Mouse (Mus musculus): ENCODE results near the gene Ppp4r3a. TPM values are rescaled to one million over a fixed set of nuclear protein-coding genes. Genes with fewer than 3 reads are reported as not detected.
A peak's percentile ranks its signal among the peaks of the same experiment; 100 is the strongest.

Gene Ppp4r3a
- polyA plus RNA-seq, 1 experiment from 2014 or later = 27.7 TPM

- Histone ChIP-seq H3K4me1 (ENCODE audit: control insufficient read depth, insufficient read depth, low read length) (no peaks in the 10 kb centered on the region), H3K27ac (ENCODE audit: low read depth, low read length) (no peak overlapping the region), H3K27me3 (ENCODE audit: control insufficient read depth, insufficient read depth, low read length) (no peaks in the 10 kb centered on the region), H3K4me2 (ENCODE audit: low read depth, low read length) (no peak overlapping the region), H3K36me3 (ENCODE audit: control insufficient read depth, insufficient read depth, low read length) (peaks cover 11% of the 10 kb centered on the region; the same call in 1 of the 2 replicates), H3K4me3 (ENCODE audit: low read depth, low read length) (no peak overlapping the region), H3K9me3 (ENCODE audit: control insufficient read depth, low read length) (no peaks in the 10 kb centered on the region), H3K9ac (replicated peaks; ENCODE audit: low read depth, low read length) (no peak overlapping the region)
- ATAC-seq (ENCODE audit: low read depth) = no peak
- WGBS = 87% methylated on average over 1 of the region's 1 CpGs
Observed at GRCm38 (mm10) chr12:101066329-101066728, 17.2 kb downstream of the Ppp4r3a start.

- H3K36me3 ChIP-seq (ENCODE audit: control insufficient read depth, insufficient read depth, low read length) = peaks cover 39% of the 10 kb centered on the region
- no peak overlapping the region for H3K4me2 ChIP-seq (ENCODE audit: low read depth, low read length)
- no peak for ATAC-seq (ENCODE audit: low read depth)
- no peaks in the 10 kb centered on the region for H3K4me1 ChIP-seq (ENCODE audit: control insufficient read depth, insufficient read depth, low read length)
- no peaks in the 10 kb centered on the region for H3K9me3 ChIP-seq (ENCODE audit: control insufficient read depth, low read length)
- no peak overlapping the region for H3K4me3 ChIP-seq (ENCODE audit: low read depth, low read length)
- no peaks in the 10 kb centered on the region for H3K27me3 ChIP-seq (ENCODE audit: control insufficient read depth, insufficient read depth, low read length)
- H3K27ac ChIP-seq (ENCODE audit: low read depth, low read length) = no peak overlapping the region
- no peak overlapping the region for H3K9ac ChIP-seq (replicated peaks; ENCODE audit: low read depth, low read length)
Observed at GRCm38 (mm10) chr12:101039956-101040355, 43.5 kb downstream of the Ppp4r3a start.

- Histone ChIP-seq H3K36me3 (ENCODE audit: control insufficient read depth, insufficient read depth, low read length) (no peaks in the 10 kb centered on the region), H3K4me1 (ENCODE audit: control insufficient read depth, insufficient read depth, low read length) (peaks cover 23% of the 10 kb centered on the region), H3K4me3 (ENCODE audit: low read depth, low read length) (peak within 1 kb of the TSS; percentile 75), H3K9ac (replicated peaks; ENCODE audit: low read depth, low read length) (peak within 1 kb of the TSS; percentile 84), H3K9me3 (ENCODE audit: control insufficient read depth, low read length) (no peaks in the 10 kb centered on the region), H3K4me2 (ENCODE audit: low read depth, low read length) (peak within 1 kb of the TSS; percentile 88), H3K27me3 (ENCODE audit: control insufficient read depth, insufficient read depth, low read length) (no peaks in the 10 kb centered on the region), H3K27ac (ENCODE audit: low read depth, low read length) (peak within 1 kb of the TSS; percentile 91)
- under 1% methylated on average over 46 of the region's 56 CpGs for WGBS
- ATAC-seq (ENCODE audit: low read depth) = peak; percentile 90
Observed at GRCm38 (mm10) chr12:101028954-101029731, 54.4 kb downstream of the Ppp4r3a start, which contains the start of gene Ccdc88c. TSS of gene Ccdc88c (minus strand) at chr12:101029056.

- peak; percentile 58 for ATAC-seq (ENCODE audit: low read depth)
- no peaks in the 10 kb centered on the region for H3K36me3 ChIP-seq (ENCODE audit: control insufficient read depth, insufficient read depth, low read length)
- WGBS = under 1% methylated on average over 51 of the region's 67 CpGs
Observed at GRCm38 (mm10) chr12:101028247-101028953, 55.1 kb downstream of the Ppp4r3a start.

GRCm38 (mm10) chr12:101027451-101028246, 55.9 kb downstream of the Ppp4r3a start:
- peak overlapping the region; percentile 28; the same call in 1 of the 2 replicates for H3K27ac ChIP-seq (ENCODE audit: low read depth, low read length)
- H3K27me3 ChIP-seq (ENCODE audit: control insufficient read depth, insufficient read depth, low read length) = no peaks in the 10 kb centered on the region
- H3K4me2 ChIP-seq (ENCODE audit: low read depth, low read length) = peak overlapping the region; percentile 88
- no peaks in the 10 kb centered on the region for H3K9me3 ChIP-seq (ENCODE audit: control insufficient read depth, low read length)
- peak overlapping the region; percentile 84 for H3K9ac ChIP-seq (replicated peaks; ENCODE audit: low read depth, low read length)
- H3K4me3 ChIP-seq (ENCODE audit: low read depth, low read length) = peak overlapping the region; percentile 75
- under 1% methylated on average over 19 of the region's 19 CpGs for WGBS
- no peak for ATAC-seq (ENCODE audit: low read depth)
- no peaks in the 10 kb centered on the region for H3K36me3 ChIP-seq (ENCODE audit: control insufficient read depth, insufficient read depth, low read length)
- peaks cover 28% of the 10 kb centered on the region for H3K4me1 ChIP-seq (ENCODE audit: control insufficient read depth, insufficient read depth, low read length)

More at GRCm38 (mm10) chr12:101028247-101028953, 55.1 kb downstream of the Ppp4r3a start:
- Histone ChIP-seq H3K27ac (ENCODE audit: low read depth, low read length) (peak overlapping the region; percentile 91), H3K9me3 (ENCODE audit: control insufficient read depth, low read length) (no peaks in the 10 kb centered on the region), H3K4me2 (ENCODE audit: low read depth, low read length) (peak overlapping the region; percentile 88), H3K9ac (replicated peaks; ENCODE audit: low read depth, low read length) (peak overlapping the region; percentile 84), H3K27me3 (ENCODE audit: control insufficient read depth, insufficient read depth, low read length) (no peaks in the 10 kb centered on the region), H3K4me3 (ENCODE audit: low read depth, low read length) (peak overlapping the region; percentile 75), H3K4me1 (ENCODE audit: control insufficient read depth, insufficient read depth, low read length) (peaks cover 27% of the 10 kb centered on the region)

- H3K4me2 ChIP-seq (ENCODE audit: low read depth, low read length) = peak overlapping the region; percentile 88
- no peaks in the 10 kb centered on the region for H3K36me3 ChIP-seq (ENCODE audit: control insufficient read depth, insufficient read depth, low read length)
- peak; percentile 16 for ATAC-seq (ENCODE audit: low read depth)
- H3K27ac ChIP-seq (ENCODE audit: low read depth, low read length) = no peak overlapping the region
- H3K4me3 ChIP-seq (ENCODE audit: low read depth, low read length) = peak overlapping the region; percentile 75
- H3K9me3 ChIP-seq (ENCODE audit: control insufficient read depth, low read length) = no peaks in the 10 kb centered on the region
- H3K4me1 ChIP-seq (ENCODE audit: control insufficient read depth, insufficient read depth, low read length) = peaks cover 28% of the 10 kb centered on the region
- WGBS = 2% methylated on average over 14 of the region's 14 CpGs
- no peaks in the 10 kb centered on the region for H3K27me3 ChIP-seq (ENCODE audit: control insufficient read depth, insufficient read depth, low read length)
- H3K9ac ChIP-seq (replicated peaks; ENCODE audit: low read depth, low read length) = peak overlapping the region; percentile 84; the same call in 1 of the 2 replicates
Observed at GRCm38 (mm10) chr12:101026946-101027345, 56.6 kb downstream of the Ppp4r3a start.

- 0 out of 2 replicates have a peak, but pooled peaks cover 2% of the 10 kb centered on the region for H3K36me3 ChIP-seq (ENCODE audit: control insufficient read depth, insufficient read depth, low read length)
- peak overlapping the region; percentile 84; the same call in 1 of the 2 replicates for H3K9ac ChIP-seq (replicated peaks; ENCODE audit: low read depth, low read length)
- H3K4me2 ChIP-seq (ENCODE audit: low read depth, low read length) = peak overlapping the region; percentile 88
- peaks cover 28% of the 10 kb centered on the region for H3K4me1 ChIP-seq (ENCODE audit: control insufficient read depth, insufficient read depth, low read length)
- no peak for ATAC-seq (ENCODE audit: low read depth)
- no peaks in the 10 kb centered on the region for H3K9me3 ChIP-seq (ENCODE audit: control insufficient read depth, low read length)
- H3K27me3 ChIP-seq (ENCODE audit: control insufficient read depth, insufficient read depth, low read length) = no peaks in the 10 kb centered on the region
- peak overlapping the region; percentile 75 for H3K4me3 ChIP-seq (ENCODE audit: low read depth, low read length)
- WGBS = 46% methylated on average over 7 of the region's 7 CpGs
- no peak overlapping the region for H3K27ac ChIP-seq (ENCODE audit: low read depth, low read length)
Observed at GRCm38 (mm10) chr12:101026518-101026917, 57.0 kb downstream of the Ppp4r3a start.

- 0 out of 2 replicates have a peak, but pooled peaks cover 3% of the 10 kb centered on the region for H3K36me3 ChIP-seq (ENCODE audit: control insufficient read depth, insufficient read depth, low read length)
- no peak for ATAC-seq (ENCODE audit: low read depth)
- peak overlapping the region; percentile 88 for H3K4me2 ChIP-seq (ENCODE audit: low read depth, low read length)
- H3K27ac ChIP-seq (ENCODE audit: low read depth, low read length) = no peak overlapping the region
- no peak overlapping the region for H3K9ac ChIP-seq (replicated peaks; ENCODE audit: low read depth, low read length)
- H3K4me1 ChIP-seq (ENCODE audit: control insufficient read depth, insufficient read depth, low read length) = peaks cover 28% of the 10 kb centered on the region
- no peaks in the 10 kb centered on the region for H3K9me3 ChIP-seq (ENCODE audit: control insufficient read depth, low read length)
- WGBS = 81% methylated on average over 4 of the region's 4 CpGs
- no peaks in the 10 kb centered on the region for H3K27me3 ChIP-seq (ENCODE audit: control insufficient read depth, insufficient read depth, low read length)
- no peak overlapping the region for H3K4me3 ChIP-seq (ENCODE audit: low read depth, low read length)
Observed at GRCm38 (mm10) chr12:101026025-101026424, 57.5 kb downstream of the Ppp4r3a start.

Data from neural tube, embryonic 14.5 days (tissue).